Mouse (Mus musculus): ENCODE data around the gene Tesc. TPM values are rescaled to one million over a fixed set of nuclear protein-coding genes. Genes with fewer than 3 reads are reported as not detected.

Tesc gene
- total RNA-seq, 2 experiments from 2014 or later = 0.59 to 0.64 TPM

DNA sequence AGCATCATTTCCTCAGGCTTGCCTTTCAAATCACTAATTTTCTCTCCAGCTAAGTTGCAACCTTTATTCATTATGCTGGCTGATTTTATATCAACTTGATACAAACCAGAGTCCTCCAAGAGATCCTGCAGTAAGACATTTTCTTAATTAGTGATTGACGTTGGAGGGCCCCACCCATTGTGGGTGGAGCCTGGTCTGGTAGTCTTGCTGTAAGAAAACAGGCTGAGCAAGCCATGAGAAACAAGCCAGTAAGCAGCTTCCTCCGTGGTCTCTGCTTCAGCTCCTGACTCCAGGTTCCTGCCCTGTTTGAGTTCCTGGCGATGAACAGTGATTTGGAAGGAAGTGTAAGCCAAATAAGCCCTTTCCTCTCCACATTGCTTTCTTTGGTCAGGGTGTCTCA lies 8.2 kb downstream of the Tesc start:
- H3K27ac ChIP-seq = no peak overlapping the region
- H3K4me3 ChIP-seq = no peak overlapping the region
- no peak for DNase-seq
- intact Hi-C loops (cut with DNase I) = no loop called here
- no peak for TF ChIP-seq CTCF (IDR thresholded peaks at IDR 0.05)

DNA sequence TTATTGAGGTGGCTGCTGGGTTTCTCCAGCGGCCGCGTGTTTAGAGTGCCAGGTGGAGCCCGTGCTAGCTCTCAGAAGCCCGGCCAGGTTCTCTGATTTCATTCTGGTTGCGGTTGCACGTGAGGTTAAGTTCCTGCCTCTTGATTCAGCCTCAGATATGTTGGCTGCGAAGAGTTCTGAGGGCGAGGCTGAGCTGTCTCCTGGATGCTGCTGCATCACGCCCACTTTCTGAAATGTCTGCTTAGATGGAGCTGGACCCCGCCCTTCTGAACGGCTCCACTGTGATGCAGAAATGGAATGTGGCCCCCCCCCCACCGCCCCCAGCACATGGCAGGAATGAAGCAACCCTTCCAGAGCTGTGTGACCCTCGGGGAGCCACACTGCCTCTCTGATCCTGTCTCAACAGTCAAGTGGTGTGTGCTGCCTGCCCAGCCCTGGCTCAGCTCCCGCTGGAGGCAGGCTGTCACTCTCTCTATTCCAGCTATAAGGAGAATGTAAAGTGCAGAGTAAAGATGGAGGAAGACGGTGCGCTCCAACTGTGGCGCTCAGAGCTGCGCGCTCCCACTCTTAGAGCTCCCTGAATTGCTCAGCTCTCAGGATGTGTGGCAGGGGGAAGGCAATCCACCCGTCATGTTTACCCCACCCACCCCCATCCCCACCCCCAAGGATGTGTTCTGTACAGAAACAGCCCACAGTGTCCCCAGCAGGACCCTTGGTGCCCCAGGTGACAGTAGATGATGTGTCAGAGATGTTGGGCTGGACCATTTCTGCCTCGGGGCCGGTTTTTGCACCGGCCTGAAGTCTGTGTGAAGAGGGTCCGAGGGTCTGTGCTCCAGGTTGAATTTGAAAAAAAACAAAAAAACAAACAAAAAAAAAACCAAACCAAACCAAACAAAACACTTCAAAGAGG lies 9.6 kb downstream of the Tesc start:
- Histone ChIP-seq H3K4me3 (no peak overlapping the region), H3K27ac (no peak overlapping the region)
- intact Hi-C loops (cut with DNase I) = no loop called here
- TF ChIP-seq CTCF (IDR thresholded peaks at IDR 0.05) = no peak
- DNase-seq = no peak

DNA sequence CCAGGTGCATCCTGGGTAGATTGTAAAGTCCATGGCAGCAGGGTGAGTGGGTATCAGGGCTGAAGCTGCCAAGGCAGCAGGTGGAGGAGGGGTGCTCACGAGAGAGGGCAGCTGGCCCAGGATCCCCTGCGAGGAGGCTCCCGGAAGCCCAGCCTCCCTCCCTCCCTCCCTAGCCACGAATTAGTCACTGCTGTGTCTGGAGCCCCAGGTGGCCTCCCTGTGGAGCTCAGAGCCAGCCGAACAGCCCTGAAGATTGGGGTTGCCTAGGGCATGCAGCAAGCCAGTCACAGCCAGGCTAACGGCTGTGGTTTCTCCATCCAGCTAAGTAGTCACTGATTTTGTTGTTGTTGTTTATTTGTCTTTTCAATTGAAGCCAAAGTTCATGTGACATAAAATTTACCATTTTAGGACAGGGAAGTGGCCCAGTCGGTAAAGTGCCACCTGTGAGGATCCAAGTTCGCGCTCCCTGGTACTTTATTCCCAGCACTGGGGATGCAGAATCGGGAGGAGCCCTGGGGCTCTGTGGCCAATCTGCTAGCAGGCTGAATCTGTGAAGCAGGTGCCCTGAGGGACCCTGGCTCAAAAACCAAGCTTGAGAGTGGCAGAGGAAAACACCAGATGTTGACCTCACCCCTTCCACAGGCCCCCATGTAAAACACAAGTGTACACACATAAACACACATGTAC lies 10.4 kb downstream of the Tesc start:
- H3K4me3 ChIP-seq = no peak overlapping the region
- TF ChIP-seq CTCF (IDR thresholded peaks at IDR 0.05) = no peak
- H3K27ac ChIP-seq = no peak overlapping the region
- intact Hi-C loops (cut with DNase I) = no loop called here
- no peak for DNase-seq

DNA sequence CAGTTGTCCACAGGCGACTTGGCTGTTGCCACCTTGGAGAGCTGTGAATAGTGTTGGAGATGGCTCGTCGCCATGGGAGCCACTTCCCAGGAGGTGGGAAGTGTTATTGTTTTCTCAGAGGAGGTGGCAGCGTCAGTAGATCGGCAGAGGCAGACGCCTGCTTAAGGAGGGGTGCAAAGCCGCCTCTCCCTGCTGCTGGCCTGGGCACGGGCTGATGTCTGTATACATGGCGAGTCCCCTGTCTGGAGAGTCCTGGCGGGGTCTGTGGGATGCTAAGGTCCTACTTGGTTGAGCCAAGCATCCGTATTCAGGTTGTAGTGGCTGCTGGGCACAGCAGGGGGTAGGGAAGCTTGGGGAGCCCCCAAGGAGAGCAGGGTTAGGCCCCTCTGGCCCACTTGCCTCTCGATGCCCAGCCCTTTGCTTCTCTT lies 11.7 kb downstream of the Tesc start:
- intact Hi-C loops (cut with DNase I) = no loop called here
- H3K4me3 ChIP-seq = no peak overlapping the region
- TF ChIP-seq CTCF (IDR thresholded peaks at IDR 0.05) = no peak
- DNase-seq = no peak
- H3K27ac ChIP-seq = no peak overlapping the region

DNA sequence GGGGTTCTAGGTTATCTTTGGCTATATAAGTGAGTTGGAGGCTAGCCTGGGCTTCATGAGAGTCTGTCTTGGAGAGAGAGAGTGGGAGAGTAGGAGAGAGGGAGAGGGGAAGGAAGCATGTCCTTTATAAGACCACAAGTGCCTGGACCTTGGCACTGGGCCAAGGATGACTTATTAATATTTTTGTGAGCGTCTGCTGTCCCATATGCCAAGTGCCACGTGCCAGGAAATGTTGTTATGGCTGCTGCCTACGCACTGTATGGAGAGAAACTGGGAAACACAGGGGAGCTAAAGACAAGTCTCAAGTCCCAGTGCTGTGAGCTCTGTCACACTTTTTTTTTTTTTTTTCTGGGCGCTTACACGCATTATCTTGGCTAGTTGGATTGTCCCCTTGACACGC lies 15.1 kb downstream of the Tesc start:
- DNase-seq = no peak

DNA sequence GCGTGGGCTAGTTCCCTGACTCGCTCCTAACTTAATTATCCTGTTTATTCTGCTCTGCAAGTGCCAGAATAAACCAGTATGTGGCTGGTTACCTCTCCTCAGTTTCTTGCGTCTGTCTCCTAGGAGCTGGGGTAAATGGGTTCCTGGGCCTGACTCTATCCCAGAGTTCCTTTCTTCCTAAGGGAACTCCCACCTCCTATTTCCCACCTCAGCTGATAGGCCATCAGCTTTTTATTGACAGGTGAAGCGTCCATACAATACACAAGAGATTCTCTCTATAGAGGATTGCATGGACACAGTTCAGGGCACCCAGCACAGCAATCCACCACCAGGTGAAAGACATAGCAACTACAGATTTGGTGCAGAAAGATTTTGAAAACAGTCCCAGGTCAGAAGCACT lies 16.2 kb downstream of the Tesc start:
- intact Hi-C loops (cut with DNase I) = no loop called here
- no peak for DNase-seq
- TF ChIP-seq CTCF (IDR thresholded peaks at IDR 0.05) = no peak
- Histone ChIP-seq H3K4me3 (no peak overlapping the region), H3K27ac (no peak overlapping the region)

More for the DNA sequence above, 15.1 kb downstream of the Tesc start:
- Histone ChIP-seq H3K27ac (no peak overlapping the region), H3K4me3 (no peak overlapping the region)
- intact Hi-C loops (cut with DNase I) = no loop called here
- TF ChIP-seq CTCF (IDR thresholded peaks at IDR 0.05) = no peak

DNA sequence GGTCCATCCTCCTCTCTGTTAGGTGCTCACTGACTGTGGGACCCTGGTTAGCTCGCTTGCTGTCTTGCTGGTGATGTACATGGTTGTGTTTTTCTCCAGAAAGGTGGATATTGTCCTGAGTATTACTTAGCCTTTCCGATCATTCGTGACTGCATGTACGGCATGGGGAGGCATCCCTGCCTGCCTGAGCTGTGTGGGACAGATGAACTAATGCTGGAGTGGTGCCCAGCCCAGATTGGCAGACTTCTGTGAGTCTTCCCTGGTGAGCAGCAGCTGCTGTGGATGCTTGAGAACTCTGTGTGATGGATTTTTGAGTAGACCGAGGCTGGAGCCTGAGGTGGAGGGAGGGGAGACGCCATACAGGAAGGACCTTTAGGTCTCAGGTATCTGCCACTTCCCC lies 17.4 kb downstream of the Tesc start:
- intact Hi-C loops (cut with DNase I) = no loop called here
- no peak overlapping the region for H3K27ac ChIP-seq
- no peak for DNase-seq
- H3K4me3 ChIP-seq = no peak overlapping the region
- TF ChIP-seq CTCF (IDR thresholded peaks at IDR 0.05) = no peak

DNA sequence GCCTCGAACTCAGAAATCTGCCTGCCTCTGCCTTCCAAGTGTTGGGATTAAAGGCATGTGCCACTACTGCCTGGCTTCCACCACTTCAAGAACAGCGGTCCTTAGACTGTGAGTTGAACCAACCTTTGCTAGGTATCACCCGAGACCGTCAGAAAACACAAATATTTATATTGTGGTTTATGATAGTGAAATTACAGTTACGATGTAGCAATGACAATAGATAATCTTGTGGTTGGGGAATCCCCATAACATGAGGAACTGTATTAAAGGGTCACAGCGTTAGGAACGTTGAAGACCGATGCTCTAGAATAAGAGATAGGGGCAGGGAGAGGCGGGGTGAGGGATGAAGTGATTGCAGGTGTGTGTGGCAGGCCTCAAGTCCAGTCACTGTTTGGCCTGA lies 17.8 kb downstream of the Tesc start:
- no peak overlapping the region for H3K4me3 ChIP-seq
- no peak for TF ChIP-seq CTCF (IDR thresholded peaks at IDR 0.05)
- DNase-seq = no peak
- H3K27ac ChIP-seq = no peak overlapping the region
- intact Hi-C loops (cut with DNase I) = no loop called here

DNA sequence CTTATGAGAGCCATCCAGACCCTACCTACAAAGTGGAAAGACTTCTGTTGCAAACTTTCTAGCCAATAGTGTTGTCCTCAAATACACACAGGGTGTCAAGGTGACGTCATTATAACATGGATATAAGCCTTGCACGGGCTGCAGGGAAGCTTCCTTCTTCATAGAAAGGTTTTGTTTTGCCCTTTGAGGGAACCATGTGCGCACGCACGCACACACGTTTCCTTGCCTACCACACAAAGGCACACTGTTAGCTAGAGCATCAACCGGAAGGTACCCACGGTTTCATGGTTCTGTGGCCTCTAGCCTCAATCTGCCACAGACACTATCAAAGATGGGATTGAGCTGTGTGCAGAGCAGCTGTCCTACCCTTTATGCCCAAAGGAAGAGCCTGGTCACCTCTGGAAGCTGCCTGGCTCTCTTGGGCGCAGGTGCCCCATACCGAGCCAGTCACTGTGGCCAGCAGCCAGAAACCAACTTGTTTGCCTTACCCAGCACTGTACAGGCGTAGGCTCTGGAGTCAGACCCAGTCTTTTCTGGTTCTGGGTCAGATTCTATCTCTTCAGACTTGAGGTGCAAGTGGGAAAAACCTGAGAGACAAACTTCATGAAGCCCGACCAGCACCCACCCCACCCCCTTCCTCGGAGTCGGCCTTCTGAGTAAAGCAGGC lies 19.7 kb downstream of the Tesc start:
- no peak for TF ChIP-seq CTCF (IDR thresholded peaks at IDR 0.05)
- intact Hi-C loops (cut with DNase I) = no loop called here
- Histone ChIP-seq H3K4me3 (no peak overlapping the region), H3K27ac (no peak overlapping the region)
- no peak for DNase-seq

DNA sequence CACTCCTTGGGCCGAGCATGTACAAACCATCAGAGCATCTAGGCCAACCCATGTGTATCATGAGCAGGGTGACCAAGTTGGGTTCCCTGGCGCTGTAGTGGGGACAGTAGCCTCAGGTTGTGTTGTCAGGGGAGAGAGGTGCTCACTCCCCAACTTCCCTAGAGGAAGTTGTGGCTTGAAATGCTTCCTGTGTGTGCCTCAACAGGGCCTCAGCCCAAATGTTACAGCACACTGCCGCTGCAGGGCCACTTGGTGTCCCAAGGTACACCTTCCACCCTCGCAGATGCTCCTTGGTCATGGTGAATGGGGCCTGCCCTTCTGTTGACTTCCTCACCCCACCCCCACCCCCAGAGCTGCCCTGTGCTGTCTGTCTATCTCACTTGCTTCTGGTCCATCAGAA lies 20.9 kb downstream of the Tesc start:
- DNase-seq = no peak
- no peak for TF ChIP-seq CTCF (IDR thresholded peaks at IDR 0.05)
- intact Hi-C loops (cut with DNase I) = no loop called here
- no peak overlapping the region for H3K27ac ChIP-seq
- H3K4me3 ChIP-seq = no peak overlapping the region

DNA sequence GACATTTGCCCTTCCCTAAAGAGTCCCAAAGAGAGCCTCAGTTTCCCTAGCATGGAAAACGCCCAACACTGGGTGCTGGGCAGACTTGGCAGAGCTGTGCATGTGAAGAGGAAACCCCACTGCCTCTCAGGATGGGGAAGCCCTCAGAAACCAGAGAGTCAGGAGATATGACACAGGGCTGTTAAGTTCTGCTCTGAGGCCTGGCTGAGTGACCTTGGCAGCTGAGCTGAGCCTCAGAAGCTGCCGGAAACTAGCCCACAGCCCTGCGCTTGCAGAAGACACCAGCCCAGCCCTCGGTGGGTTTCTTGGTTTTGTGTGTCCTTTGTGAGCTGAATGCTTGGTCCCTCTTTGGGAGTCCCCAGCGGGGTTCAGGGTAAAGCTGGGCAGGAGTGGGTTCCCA lies 21.4 kb downstream of the Tesc start:
- DNase-seq = no peak
- intact Hi-C loops (cut with DNase I) = no loop called here
- no peak overlapping the region for H3K4me3 ChIP-seq
- TF ChIP-seq CTCF (IDR thresholded peaks at IDR 0.05) = no peak
- H3K27ac ChIP-seq = no peak overlapping the region

DNA sequence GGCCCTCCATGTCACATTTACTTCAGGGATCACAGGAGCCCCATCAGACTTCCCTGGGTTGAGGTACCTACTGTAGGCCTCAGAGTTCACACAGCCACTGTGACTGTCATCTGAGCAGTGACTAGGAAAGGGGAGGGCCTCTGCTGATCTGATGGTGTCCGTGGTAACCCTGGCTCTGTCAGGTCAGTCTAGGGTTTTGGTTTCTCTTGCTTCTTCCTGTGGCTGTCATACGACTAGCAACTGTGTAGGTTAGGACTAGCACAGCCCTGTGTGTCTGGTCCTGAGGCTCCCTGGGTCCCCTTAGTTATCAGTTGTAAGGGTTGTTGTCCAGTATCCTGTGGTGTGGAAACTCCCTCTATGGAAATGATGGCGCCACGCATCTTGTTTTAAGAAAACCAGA lies 23.2 kb downstream of the Tesc start:
- no peak overlapping the region for H3K27ac ChIP-seq
- no peak for TF ChIP-seq CTCF (IDR thresholded peaks at IDR 0.05)
- peak; percentile 1 for DNase-seq
- H3K4me3 ChIP-seq = no peak overlapping the region
- intact Hi-C loops (cut with DNase I) = no loop called here

Measured in gastrocnemius, adult 2 months (tissue).